Mouse (Mus musculus) brain, embryonic 14.5 days (tissue): ENCODE measurements at regions not wholly inside any gene's neighbourhood (a gene's known extent, or its start where the extent isn't known, plus 50 kb on each side); places are given as distances from the start of the nearest gene placed in this dataset.

Experiments
- DNase-seq: peaks from one replicate; pipeline ENCODE4 v3.0.0-alpha.2; 2011; ENCODE audit warnings: low read depth
- CTCF ChIP-seq: fragments of 200-500 bp; IDR thresholded peaks from 2 replicates; pipeline ENCODE4 v1.5.1; 2012; ENCODE audit warnings: inconsistent platforms, mild to moderate bottlenecking, moderate library complexity, borderline replicate concordance; ENCODE audit not compliant: insufficient read depth, insufficient read length; ENCODE audit errors: extremely low read depth
- POLR2A ChIP-seq: fragments of 200-500 bp; IDR thresholded peaks from 2 replicates; pipeline ENCODE4 v1.6.1; 2012; ENCODE audit warnings: mild to moderate bottlenecking, inconsistent platforms, borderline replicate concordance; ENCODE audit not compliant: poor library complexity, insufficient read depth, insufficient read length, severe bottlenecking; ENCODE audit errors: extremely low read depth

GRCm38 (mm10) chr19:56653292-56653691, 68.7 kb upstream of the Adrb1 start:
- TF ChIP-seq CTCF = no peak
- no peak for TF ChIP-seq POLR2A
- DNase-seq = no peak

DNA sequence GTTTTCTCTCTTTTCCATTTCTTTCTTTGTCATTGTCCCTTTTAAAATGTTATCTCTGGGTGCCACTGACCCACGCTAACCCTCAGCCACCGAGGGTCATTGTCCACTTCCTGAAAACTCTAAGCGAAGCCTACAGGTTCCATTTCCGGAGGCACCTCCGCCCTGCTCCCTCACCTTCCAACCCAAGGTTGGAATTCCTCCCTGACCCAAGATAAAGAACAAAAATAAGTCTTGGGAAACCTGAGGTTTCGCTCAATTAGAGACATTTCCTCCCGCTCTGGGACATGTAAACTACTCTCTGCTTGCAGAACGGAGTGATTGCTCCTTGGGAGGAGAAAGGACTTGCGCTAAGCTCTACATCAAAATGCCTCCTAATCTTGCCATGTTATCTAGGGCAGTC, 66.7 kb upstream of the Adrb1 start:
- no peak for DNase-seq

GRCm38 (mm10) chr19:56660566-56661199, 61.3 kb upstream of the Adrb1 start:
- TF ChIP-seq CTCF = no peak
- DNase-seq = no peak

More for the DNA sequence above, 66.7 kb upstream of the Adrb1 start:
- TF ChIP-seq POLR2A = no peak
- TF ChIP-seq CTCF = no peak

DNA sequence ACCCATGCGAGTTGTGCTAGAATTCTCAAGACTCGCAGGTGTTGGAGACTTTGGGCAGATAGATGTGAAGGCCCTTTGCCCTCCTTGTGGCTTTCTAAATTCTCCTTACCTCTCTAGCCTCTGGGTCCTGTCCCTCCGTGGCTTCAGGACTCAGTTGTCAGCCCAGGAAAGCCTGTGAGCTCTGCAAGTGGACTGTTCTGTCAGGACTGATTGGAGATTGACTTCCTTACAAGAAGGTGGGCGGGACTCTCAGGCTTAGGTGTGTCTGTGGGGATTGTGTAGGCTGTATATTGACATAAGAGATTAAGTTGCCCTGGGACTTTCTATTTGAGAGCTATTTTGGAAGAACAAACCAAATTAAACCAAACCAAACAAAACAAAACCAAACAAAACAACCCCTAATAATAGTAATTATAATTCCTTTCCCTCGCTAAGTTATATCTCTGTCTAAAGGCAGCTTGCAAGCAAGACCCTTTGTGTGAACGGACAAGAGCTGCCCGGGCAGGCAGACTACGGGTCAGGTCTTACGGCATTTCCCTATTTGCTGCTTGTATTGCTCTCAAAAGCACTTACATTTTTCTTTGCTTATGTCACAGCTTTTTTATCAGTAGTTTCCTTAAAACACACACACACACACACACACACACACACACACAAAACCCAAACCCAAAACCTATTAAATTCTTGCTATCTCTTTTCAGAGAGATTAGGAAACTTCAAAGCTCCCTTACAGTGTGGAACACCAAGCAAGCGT, 58.3 kb upstream of the Adrb1 start:
- no peak for TF ChIP-seq CTCF
- no peak for TF ChIP-seq POLR2A
- DNase-seq = no peak

- TF ChIP-seq POLR2A = no peak
- no peak for TF ChIP-seq CTCF
- DNase-seq = peak; percentile 61
These were observed 57.7 kb upstream of the Adrb1 start for GRCm38 (mm10) chr19:56664307-56664775.

- no peak for TF ChIP-seq POLR2A
- DNase-seq = no peak
These were observed 56.9 kb upstream of the Adrb1 start for GRCm38 (mm10) chr19:56664944-56665663.

DNA sequence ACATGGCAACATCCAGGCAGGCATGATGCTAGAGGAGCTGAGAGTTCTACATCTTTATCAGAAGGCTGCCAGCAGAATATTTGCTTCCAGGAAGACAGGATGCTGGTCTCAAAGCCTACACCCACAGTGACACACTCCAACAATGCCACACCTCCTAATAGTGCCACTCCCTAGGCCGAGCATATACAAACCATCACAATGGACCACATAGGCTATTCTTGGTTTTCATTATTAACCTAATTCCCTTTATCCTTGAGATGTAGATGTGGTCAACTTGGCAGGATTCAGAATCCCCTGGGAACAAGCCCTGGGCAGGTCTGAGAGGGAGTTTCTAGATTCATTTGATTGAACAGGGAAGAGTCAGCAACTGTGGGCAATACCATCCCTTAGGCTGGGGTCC, 56.0 kb upstream of the Adrb1 start:
- DNase-seq = no peak
- TF ChIP-seq POLR2A = no peak
- TF ChIP-seq CTCF = no peak

- TF ChIP-seq CTCF = no peak
- TF ChIP-seq POLR2A = no peak
- no peak for DNase-seq
These were observed 54.1 kb upstream of the Adrb1 start for GRCm38 (mm10) chr19:56667903-56668302.

- no peak for DNase-seq
- TF ChIP-seq POLR2A (no peak), CTCF (no peak)
These were observed 53.0 kb upstream of the Adrb1 start for GRCm38 (mm10) chr19:56668991-56669390.

DNA sequence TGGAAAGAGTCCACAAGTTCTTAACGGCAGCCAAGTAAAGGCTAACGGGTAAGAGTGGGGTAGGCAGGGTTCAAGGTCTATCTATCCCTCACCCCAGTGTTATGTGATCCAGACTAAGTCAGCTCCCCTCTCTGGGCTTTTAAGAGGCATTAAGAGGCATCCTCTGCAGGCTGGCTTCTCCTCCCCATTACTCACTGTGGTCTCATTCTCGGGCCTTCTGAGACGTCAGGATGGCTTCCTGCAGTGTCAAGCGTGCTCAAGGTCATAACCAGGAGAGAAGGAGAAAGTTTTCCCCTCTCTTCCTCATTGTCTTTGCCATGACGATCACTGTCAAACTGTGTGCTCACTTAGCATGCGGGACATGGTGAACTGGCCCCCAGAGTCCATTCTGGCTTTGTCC, 52.5 kb upstream of the Adrb1 start:
- TF ChIP-seq CTCF (no peak), POLR2A (no peak)

More for the DNA sequence above, 52.5 kb upstream of the Adrb1 start:
- no peak for DNase-seq
